Mouse (Mus musculus): Measurements from ENCODE around the gene Tbx2. TPM values are rescaled to one million over a fixed set of nuclear protein-coding genes. Genes with fewer than 3 reads are reported as not detected.

Gene Tbx2
- polyA plus RNA-seq, 1 experiment from 2014 or later, result 8.1 TPM

DNA sequence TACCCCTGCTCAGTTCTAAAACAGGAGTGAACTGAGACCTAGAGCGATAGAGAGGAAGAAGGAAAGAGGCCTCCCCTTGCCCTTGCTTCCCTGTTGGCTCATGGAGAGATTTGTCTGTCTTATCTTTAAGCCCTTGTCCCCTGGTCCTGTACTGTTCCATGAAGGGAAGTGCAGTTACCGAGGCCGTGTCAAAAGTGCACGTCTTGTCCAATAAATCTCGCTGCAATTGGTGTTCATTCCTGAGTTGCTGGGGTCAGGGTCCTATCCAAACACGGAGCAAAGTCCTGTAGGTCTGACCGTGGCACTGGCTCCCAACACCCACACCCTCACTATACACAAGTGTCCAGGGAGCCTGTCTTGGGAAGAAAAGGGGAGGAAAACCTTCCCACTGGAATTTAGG lies 6.5 kb upstream of the Tbx2 start:
- H3K27me3 ChIP-seq, result peaks cover 52% of the 10 kb centered on the region

DNA sequence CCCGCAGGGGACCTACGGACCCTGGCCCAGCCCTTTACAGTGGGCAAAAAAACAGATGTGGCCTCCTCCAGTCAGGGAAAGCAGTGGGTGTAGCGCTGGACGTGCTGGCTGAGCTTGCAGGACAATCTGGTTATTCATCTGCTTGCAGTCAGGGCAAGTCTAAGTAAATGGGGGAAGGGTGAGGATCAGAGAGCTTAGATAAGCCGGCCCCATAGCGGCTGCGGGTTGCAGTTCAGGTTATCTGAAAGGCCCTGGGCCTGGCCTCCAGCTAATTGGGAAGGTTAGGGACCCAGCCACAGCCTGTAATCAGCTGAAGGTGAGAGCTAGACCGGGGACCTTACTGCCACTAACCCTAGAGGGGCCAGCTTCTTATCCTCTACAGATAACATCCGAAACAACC lies 5.0 kb upstream of the Tbx2 start:
- Histone ChIP-seq H3K4me1 (peaks cover 50% of the 10 kb centered on the region), H3K4me2 (replicated peaks) (no peak overlapping the region), H3K27ac (replicated peaks) (no peak overlapping the region), H3K27me3 (peaks cover 63% of the 10 kb centered on the region), H3K4me3 (replicated peaks) (no peak overlapping the region), H3K36me3 (no peaks in the 10 kb centered on the region), H3K9ac (no peak overlapping the region), H3K9me3 (replicated peaks) (no peaks in the 10 kb centered on the region)
- ATAC-seq (ENCODE audit: insufficient number of reproducible peaks, low FRiP score, low TSS enrichment, low read depth), result no peak
- 35% methylated on average over 9 of the region's 9 CpGs for WGBS

More for the DNA sequence above, 6.5 kb upstream of the Tbx2 start:
- Histone ChIP-seq H3K9me3 (replicated peaks) (no peaks in the 10 kb centered on the region), H3K4me2 (replicated peaks) (no peak overlapping the region), H3K36me3 (no peaks in the 10 kb centered on the region), H3K4me3 (replicated peaks) (no peak overlapping the region), H3K4me1 (peaks cover 37% of the 10 kb centered on the region), H3K27ac (replicated peaks) (no peak overlapping the region), H3K9ac (no peak overlapping the region)
- ATAC-seq (ENCODE audit: insufficient number of reproducible peaks, low FRiP score, low TSS enrichment, low read depth), result no peak
- 73% methylated on average over 7 of the region's 7 CpGs for WGBS

DNA sequence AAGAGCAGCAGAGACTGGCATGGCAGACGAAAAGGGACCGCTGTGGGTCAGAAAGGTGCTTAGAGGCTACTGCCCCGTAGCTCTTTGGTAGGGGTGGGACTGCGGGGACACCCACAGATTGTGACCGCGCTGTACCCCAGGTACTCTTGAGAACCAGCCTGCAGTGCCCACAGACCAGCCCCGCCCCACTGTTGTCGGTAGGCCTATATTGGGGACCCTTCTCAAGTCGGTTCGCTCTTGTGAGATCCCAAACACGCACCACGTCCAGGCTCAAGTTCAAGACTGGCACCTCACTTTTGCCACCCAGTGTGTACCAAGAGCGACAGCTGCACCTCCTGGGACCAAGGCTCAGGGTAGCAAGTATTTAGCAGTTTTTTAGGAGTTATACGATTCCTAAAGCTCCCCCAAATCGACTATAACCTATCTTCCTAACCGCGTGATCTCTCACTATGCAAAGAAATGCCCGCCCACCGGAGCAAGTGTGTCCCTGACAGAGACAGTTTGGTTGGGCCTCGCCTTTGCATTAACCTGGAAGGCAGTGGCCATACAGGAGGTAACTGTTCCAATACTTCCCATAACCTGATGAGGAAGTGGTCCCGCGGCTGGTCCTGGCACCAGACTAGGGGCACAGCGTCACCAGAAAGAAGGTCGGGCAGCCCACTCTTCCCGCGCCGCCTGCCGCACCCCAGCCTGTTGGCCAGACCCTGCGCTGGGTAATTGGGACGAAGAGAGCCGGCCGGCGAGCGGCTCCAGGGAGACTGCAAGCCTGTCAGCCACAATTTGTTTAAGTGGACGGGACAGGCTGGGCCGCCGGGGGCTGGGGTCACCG lies 3.4 kb upstream of the Tbx2 start:
- peaks cover 63% of the 10 kb centered on the region for H3K27me3 ChIP-seq
- peak overlapping the region; percentile 89 for H3K27ac ChIP-seq (replicated peaks)
- WGBS, result 17% methylated on average over 38 of the region's 38 CpGs

DNA sequence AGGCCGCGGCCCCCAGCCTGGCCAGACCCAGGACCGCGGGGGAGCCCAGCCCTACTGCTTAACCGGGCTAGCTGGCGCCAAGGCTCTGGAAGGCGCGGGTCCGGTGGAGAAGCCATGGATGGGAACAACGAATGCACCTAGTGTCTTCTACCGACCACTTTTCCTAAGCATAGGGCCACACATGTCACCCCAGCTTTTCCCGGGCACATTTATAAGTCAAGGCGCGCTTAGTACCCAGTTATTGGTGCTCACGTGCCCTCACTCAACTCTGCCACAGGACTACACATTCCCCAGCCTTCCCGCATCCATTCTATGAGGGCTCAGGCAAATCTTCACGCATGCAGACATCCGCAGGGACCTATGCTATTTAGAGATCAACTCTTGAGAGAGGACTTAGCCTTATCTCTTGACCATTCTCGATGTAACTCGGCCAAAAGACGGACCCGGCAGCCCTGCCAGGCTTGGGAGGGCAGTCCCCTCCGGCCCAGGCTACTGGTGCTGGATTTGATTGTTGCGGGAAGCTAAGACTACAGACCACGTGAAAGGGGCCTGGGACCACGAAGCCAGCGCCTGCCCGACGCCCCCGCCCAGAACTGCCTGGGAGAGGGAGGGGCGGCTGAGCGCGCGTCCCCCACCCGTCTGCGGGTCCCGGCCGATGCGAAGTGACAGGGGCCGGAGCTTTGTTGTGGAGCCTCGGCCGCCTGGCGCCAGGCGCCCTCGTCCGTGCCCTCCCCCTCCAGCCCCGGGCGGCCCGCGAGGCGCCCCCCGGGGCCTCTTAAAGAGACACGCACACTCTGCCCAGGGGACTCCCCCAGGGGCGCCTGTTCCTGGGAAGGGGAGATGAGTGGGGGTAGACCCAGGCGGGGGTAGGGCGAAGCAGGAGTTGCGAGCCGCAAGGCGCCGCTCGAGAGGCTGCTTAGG lies 2.6 kb upstream of the Tbx2 start:
- WGBS, result 2% methylated on average over 61 of the region's 61 CpGs
- Histone ChIP-seq H3K36me3 (no peaks in the 10 kb centered on the region), H3K27me3 (peaks cover 70% of the 10 kb centered on the region), H3K27ac (replicated peaks) (peak overlapping the region; percentile 89), H3K4me3 (replicated peaks) (peak overlapping the region; percentile 67), H3K9ac (peak overlapping the region; percentile 26), H3K9me3 (replicated peaks) (no peaks in the 10 kb centered on the region), H3K4me2 (replicated peaks) (peak overlapping the region; percentile 81), H3K4me1 (peaks cover 52% of the 10 kb centered on the region)
- no peak for ATAC-seq (ENCODE audit: insufficient number of reproducible peaks, low FRiP score, low TSS enrichment, low read depth)

More for the DNA sequence above, 3.4 kb upstream of the Tbx2 start:
- no peak for ATAC-seq (ENCODE audit: insufficient number of reproducible peaks, low FRiP score, low TSS enrichment, low read depth)
- peaks cover 52% of the 10 kb centered on the region for H3K4me1 ChIP-seq
- H3K9ac ChIP-seq, result no peak overlapping the region
- no peaks in the 10 kb centered on the region for H3K9me3 ChIP-seq (replicated peaks)
- H3K4me3 ChIP-seq (replicated peaks), result peak overlapping the region; percentile 67
- H3K4me2 ChIP-seq (replicated peaks), result peak overlapping the region; percentile 81
- no peaks in the 10 kb centered on the region for H3K36me3 ChIP-seq

DNA sequence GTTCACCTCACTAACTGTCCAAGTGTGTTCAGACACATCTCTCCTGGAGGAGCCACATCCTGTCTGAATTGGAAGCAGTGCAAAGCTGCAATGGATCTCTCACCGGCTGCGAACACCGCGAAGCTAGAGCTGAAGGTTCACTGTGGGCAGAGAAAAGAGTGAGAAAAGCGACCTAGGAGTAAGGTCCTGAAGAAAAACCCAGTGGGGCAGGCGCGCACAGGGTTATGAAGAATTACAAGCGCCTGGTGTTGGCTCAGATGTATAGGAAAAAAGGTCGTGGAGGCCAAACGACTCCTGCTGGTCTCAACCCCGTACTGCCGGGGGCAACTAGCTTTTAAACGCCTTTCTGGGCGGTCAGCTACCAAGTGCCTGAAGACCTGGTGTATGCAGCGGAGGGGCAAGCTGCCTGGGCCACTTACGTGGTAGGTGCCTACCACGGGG lies 1.4 kb upstream of the Tbx2 start:
- H3K4me1 ChIP-seq, result peaks cover 53% of the 10 kb centered on the region
- peak overlapping the region; percentile 89 for H3K27ac ChIP-seq (replicated peaks)
- H3K4me2 ChIP-seq (replicated peaks), result peak overlapping the region; percentile 81
- H3K9me3 ChIP-seq (replicated peaks), result no peaks in the 10 kb centered on the region
- ATAC-seq (ENCODE audit: insufficient number of reproducible peaks, low FRiP score, low TSS enrichment, low read depth), result no peak
- WGBS, result 9% methylated on average over 17 of the region's 17 CpGs
- H3K36me3 ChIP-seq, result no peaks in the 10 kb centered on the region
- peaks cover 71% of the 10 kb centered on the region for H3K27me3 ChIP-seq
- H3K9ac ChIP-seq, result no peak overlapping the region
- H3K4me3 ChIP-seq (replicated peaks), result peak overlapping the region; percentile 67

DNA sequence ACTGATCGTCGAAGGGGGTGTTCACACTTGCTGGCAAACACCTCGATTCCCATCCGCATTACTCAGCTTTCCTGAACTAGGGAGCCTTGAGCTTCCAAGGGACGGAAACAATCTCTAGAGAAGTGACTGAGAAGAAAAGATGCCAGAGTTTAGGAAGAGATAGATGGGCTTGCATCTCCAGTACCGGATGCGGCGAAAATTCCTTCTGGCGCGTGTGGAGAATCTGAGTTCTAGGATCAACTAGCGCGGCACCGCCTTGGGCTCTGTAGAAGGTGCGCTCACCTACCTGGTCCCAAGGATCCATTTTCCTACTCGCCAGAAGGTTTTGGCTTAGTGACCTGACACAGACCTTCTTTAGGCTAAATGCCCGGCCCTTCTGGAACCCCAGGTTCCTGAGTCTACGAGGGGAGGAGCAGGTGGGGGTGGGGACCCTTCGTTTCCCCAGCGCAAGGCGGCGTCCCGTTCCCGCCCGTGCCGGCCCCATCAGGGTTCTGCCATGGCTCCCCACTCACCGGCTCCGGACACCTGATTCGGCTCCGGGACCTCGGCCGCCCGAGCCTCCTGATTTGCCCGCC lies 608 bp upstream of the Tbx2 start:
- no peak for ATAC-seq (ENCODE audit: insufficient number of reproducible peaks, low FRiP score, low TSS enrichment, low read depth)
- H3K9me3 ChIP-seq (replicated peaks), result no peaks in the 10 kb centered on the region
- 1% methylated on average over 33 of the region's 33 CpGs for WGBS

DNA sequence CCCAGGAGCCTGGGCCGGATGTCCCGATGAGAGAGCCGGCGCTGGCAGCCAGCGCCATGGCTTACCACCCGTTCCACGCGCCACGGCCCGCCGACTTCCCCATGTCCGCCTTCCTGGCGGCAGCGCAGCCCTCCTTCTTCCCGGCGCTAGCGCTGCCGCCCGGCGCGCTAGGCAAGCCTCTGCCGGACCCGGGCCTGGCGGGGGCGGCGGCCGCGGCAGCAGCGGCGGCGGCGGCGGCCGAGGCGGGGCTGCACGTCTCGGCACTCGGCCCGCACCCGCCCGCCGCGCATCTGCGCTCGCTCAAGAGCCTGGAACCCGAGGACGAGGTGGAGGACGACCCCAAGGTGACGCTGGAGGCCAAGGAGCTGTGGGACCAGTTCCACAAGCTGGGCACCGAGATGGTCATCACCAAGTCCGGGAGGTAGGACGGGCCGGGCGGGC lies 750 bp downstream of the Tbx2 start:
- Histone ChIP-seq H3K4me1 (peaks cover 64% of the 10 kb centered on the region), H3K36me3 (no peaks in the 10 kb centered on the region), H3K9me3 (replicated peaks) (no peaks in the 10 kb centered on the region), H3K4me3 (replicated peaks) (peak overlapping the region; percentile 67), H3K27me3 (peaks cover 68% of the 10 kb centered on the region), H3K4me2 (replicated peaks) (peak overlapping the region; percentile 81), H3K27ac (replicated peaks) (peak overlapping the region; percentile 89), H3K9ac (peak overlapping the region; percentile 80)
- ATAC-seq (ENCODE audit: insufficient number of reproducible peaks, low FRiP score, low TSS enrichment, low read depth), result no peak
- WGBS, result under 1% methylated on average over 53 of the region's 54 CpGs

More for the DNA sequence above, 608 bp upstream of the Tbx2 start:
- Histone ChIP-seq H3K4me3 (replicated peaks) (peak overlapping the region; percentile 67), H3K27ac (replicated peaks) (peak overlapping the region; percentile 89), H3K27me3 (peaks cover 72% of the 10 kb centered on the region), H3K4me1 (peaks cover 59% of the 10 kb centered on the region), H3K4me2 (replicated peaks) (peak overlapping the region; percentile 81), H3K36me3 (no peaks in the 10 kb centered on the region), H3K9ac (peak overlapping the region; percentile 37)

DNA sequence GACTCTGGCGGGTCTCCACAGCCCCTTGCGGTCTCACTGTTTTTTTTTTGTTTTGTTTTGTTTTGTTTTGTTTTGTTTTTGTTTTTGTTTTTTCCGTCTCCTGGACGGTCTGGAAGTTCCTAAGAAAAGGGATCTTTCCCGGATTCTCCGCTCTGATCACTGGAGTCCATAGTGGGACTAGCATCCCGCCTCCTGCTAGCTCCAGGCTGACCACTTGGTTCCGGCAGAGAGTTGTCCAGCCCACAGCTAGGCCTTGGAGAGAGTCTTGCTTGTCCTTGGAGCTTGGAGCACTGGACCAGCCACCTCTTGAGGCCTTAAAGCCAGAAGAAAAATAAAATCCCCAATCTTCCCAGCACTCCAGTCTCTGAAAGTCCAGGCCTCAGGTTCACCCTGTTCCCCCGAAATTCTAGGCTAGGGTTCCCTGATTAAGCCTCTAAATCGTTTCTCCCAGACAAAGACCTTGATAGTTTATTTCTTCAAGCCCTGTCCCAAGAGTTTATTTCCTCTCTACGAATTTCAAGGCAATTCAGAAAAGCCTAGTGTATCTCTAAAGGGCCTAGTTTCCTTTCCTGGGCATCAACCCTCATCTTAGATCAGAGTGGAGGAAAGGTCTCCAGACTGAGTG lies 1.5 kb downstream of the Tbx2 start:
- Histone ChIP-seq H3K27me3 (peaks cover 67% of the 10 kb centered on the region), H3K36me3 (no peaks in the 10 kb centered on the region), H3K9me3 (replicated peaks) (no peaks in the 10 kb centered on the region), H3K27ac (replicated peaks) (peak overlapping the region; percentile 89), H3K4me2 (replicated peaks) (peak overlapping the region; percentile 81), H3K4me3 (replicated peaks) (peak overlapping the region; percentile 67), H3K4me1 (peaks cover 67% of the 10 kb centered on the region), H3K9ac (peak overlapping the region; percentile 80)
- 7% methylated on average over 11 of the region's 11 CpGs for WGBS
- no peak for ATAC-seq (ENCODE audit: insufficient number of reproducible peaks, low FRiP score, low TSS enrichment, low read depth)

DNA sequence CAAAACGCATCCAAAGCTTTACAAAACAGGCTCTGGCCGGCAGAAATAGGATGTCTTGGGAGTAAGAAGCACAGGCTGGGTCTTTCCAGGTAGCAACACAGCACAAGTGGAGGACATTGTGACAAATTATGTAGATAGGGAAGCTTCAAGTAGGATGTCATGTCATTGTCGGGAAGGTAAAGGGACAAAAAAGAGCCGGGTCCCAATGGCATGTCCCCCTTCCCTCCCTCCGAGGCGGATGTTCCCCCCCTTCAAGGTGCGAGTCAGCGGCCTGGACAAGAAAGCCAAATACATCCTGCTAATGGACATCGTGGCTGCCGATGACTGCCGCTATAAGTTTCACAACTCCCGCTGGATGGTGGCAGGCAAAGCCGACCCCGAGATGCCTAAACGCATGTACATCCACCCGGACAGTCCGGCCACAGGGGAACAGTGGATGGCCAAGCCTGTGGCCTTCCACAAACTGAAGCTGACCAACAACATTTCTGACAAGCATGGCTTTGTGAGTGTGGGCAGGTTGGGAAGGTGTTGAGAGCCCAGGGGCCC lies 2.1 kb downstream of the Tbx2 start:
- H3K4me3 ChIP-seq (replicated peaks), result peak overlapping the region; percentile 67
- H3K4me1 ChIP-seq, result peaks cover 62% of the 10 kb centered on the region
- no peak for ATAC-seq (ENCODE audit: insufficient number of reproducible peaks, low FRiP score, low TSS enrichment, low read depth)
- no peaks in the 10 kb centered on the region for H3K36me3 ChIP-seq
- peaks cover 65% of the 10 kb centered on the region for H3K27me3 ChIP-seq
- H3K9ac ChIP-seq, result peak overlapping the region; percentile 80
- peak overlapping the region; percentile 81 for H3K4me2 ChIP-seq (replicated peaks)
- WGBS, result 13% methylated on average over 17 of the region's 17 CpGs
- H3K27ac ChIP-seq (replicated peaks), result peak overlapping the region; percentile 89
- H3K9me3 ChIP-seq (replicated peaks), result no peaks in the 10 kb centered on the region

DNA sequence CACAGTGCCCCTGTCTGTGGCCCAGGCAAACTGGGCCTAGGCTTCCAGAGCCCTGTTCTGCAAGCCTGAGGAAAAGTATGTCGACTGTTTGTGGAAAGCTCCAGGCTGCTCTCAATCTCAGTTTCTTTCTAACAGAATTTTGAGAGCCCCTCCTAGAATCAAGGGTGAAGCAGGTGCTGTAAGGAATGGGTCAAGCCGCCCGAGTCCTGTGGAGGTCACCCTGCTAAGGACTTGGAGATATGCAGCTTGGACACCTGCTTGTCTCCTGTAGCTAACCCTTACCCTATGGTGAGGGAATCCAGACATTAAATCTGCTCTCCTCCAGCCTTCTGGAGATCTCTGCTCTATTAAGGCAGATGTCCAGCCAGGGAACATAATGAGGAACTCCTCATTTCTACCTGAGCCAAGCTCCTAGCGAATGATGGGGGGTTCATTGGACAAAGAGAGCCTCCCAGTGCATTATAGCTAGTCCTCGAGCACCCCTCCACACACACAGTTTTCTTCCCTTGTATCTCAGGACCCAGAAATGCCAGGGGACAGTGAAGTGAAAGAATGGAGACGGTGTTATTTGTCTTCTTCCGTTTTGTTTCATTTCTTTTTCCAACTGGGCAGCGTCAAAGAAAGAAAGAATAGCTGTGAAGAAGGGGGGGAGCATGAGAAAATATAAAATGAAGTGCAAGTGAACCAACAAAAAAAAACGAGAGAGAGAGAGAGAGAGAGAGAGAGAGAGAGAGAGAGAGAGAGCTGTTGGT lies 2.8 kb downstream of the Tbx2 start:
- H3K4me2 ChIP-seq (replicated peaks), result peak overlapping the region; percentile 81
- H3K4me3 ChIP-seq (replicated peaks), result peak overlapping the region; percentile 67
- peak overlapping the region; percentile 80; the same call in 1 of the 2 replicates for H3K9ac ChIP-seq
- H3K9me3 ChIP-seq (replicated peaks), result no peaks in the 10 kb centered on the region
- 15% methylated on average over 9 of the region's 9 CpGs for WGBS
- H3K36me3 ChIP-seq, result no peaks in the 10 kb centered on the region
- peaks cover 60% of the 10 kb centered on the region for H3K4me1 ChIP-seq
- H3K27me3 ChIP-seq, result peaks cover 65% of the 10 kb centered on the region
- peak overlapping the region; percentile 89 for H3K27ac ChIP-seq (replicated peaks)
- ATAC-seq (ENCODE audit: insufficient number of reproducible peaks, low FRiP score, low TSS enrichment, low read depth), result no peak
